Mouse (Mus musculus) CD4-positive, CD25-positive, alpha-beta regulatory T cell, adult 9 weeks (primary cell): Measurements from ENCODE around the gene Btbd35f21. TPM values are rescaled to one million over a fixed set of nuclear protein-coding genes. Genes with fewer than 3 reads are reported as not detected.

Experiments used
- polyA plus RNA-seq: library from polyadenylated mRNA; unstranded; fragments of 100-300 nt; shearing (Covaris generic); gene quantifications from one replicate; pipeline ENCODE4 v1.2.1, GENCODE M21; 2017

Btbd35f21 gene
- not detected for polyA plus RNA-seq

DNA sequence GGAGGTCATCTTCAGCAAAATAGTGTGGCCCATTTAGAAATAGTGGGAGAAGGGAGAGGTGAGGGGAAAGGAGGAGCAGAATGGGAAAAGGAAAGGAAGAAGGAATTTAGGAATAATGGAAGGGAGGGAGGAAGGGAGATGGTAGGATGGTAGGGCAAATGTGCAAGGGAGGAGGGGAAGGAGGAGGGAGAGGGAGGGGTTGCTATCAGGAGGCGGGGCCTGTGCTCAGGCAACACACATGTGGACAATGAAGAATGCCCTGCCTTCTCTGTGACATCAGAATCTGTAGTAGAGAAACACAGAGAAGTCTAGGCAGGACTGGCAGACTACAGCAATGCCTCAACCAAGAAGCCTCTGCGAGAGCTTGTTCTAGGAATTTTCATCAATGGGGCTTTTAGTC, at the start of gene Btbd35f21:
TSS of gene Btbd35f21 (plus strand) at position 301 of the 400 bp plus-strand sequence.

Other genes starting within 250 kb of the Btbd35f21 start
- gene Btbd35f1, start 166.1 kb upstream of the Btbd35f21 start, polyA plus RNA-seq = not detected
- not detected for gene Gm5926, start 75.4 kb upstream of the Btbd35f21 start, polyA plus RNA-seq
- not detected for gene Btbd35f30, start 168.5 kb downstream of the Btbd35f21 start, polyA plus RNA-seq
- not detected for gene Gm21789, start 215.7 kb downstream of the Btbd35f21 start, polyA plus RNA-seq
- not detected for gene Btbd35f5, start 247.8 kb downstream of the Btbd35f21 start, polyA plus RNA-seq